Mouse (Mus musculus): ENCODE results near the gene Cbx1. TPM values are rescaled to one million over a fixed set of nuclear protein-coding genes. Genes with fewer than 3 reads are reported as not detected.
"Not testable (repeated sequence)": the region's sequence is repeated elsewhere in the genome, so short reads cannot be mapped to it uniquely, and the experiment has no call there.

Gene Cbx1
- total and polyA plus RNA-seq, 3 experiments: 132 to 368 (median 152) TPM

GRCm38 (mm10) chr11:96809562-96810235 is 20.8 kb downstream of the Cbx1 start:
- H3K36me3 ChIP-seq (ENCODE audit: control insufficient read depth in 1 of 2, insufficient read depth in 2 of 2, low read length in 2 of 2): peaks cover 12 to 35% of the 10 kb centered on the region in 2 experiments
- TF ChIP-seq POLR2AphosphoS2 (IDR thresholded peaks at IDR 0.05; ENCODE audit: low read length) (peak; percentile 42; the same call in 1 of the 2 replicates), RAD21 (IDR thresholded peaks at IDR 0.05; ENCODE audit: low read depth, low read length) (no peak)
- H3K9ac ChIP-seq (ENCODE audit: control insufficient read depth, low read depth, low read length, poor library complexity, severe bottlenecking): no peak overlapping the region
- peaks cover 3 to 4% of the 10 kb centered on the region in 2 experiments; a peak in 2 of 4 replicates for H3K4me1 ChIP-seq (ENCODE audit: control insufficient read depth in 1 of 2, insufficient read depth in 2 of 2, low read length in 2 of 2)
- H3K79me2 ChIP-seq (ENCODE audit: control insufficient read depth, insufficient read depth, low read length, poor library complexity): no peaks in the 10 kb centered on the region
- DNase-seq (ENCODE audit: low read depth, low spot score): no peak
- no peaks in the 10 kb centered on the region for H3K9me3 ChIP-seq (replicated peaks; ENCODE audit: insufficient read depth, low read length)
- no peak overlapping the region for H3K4me3 ChIP-seq (ENCODE audit: control insufficient read depth in 1 of 2, insufficient read depth in 1 of 2, low read depth in 2 of 2, low read length in 2 of 2)
- no peak overlapping the region for H3K27ac ChIP-seq (ENCODE audit: control insufficient read depth, low read depth, low read length)
- H3K27me3 ChIP-seq (ENCODE audit: control insufficient read depth in 1 of 2, insufficient read depth in 2 of 2, low read length in 2 of 2): no peaks in the 10 kb centered on the region

DNA sequence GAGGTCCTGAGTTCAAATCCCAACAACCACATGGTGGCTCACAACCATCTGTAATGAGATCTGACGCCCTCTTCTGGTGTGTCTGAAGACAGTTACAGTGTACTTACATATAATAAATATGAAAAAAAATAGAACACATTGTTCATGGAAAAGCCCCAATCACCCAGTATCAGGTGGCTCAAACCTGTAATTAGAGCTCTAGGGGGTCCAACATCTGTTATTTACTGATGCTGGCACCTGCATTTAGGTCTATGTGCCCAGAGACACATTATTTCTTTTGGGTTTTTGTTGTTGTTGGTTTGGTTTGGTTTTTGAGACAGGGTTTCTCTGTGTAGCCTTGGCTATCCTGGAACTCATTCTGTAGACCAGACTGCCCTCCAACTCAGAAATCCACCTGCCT is 22.3 kb downstream of the Cbx1 start:
- H3K27me3 ChIP-seq (ENCODE audit: control insufficient read depth in 1 of 2, insufficient read depth in 2 of 2, low read length in 2 of 2); DNase-seq (ENCODE audit: low read depth, low spot score); H3K9ac ChIP-seq (ENCODE audit: control insufficient read depth, low read depth, low read length, poor library complexity, severe bottlenecking); H3K4me1 ChIP-seq (ENCODE audit: control insufficient read depth in 1 of 2, insufficient read depth in 2 of 2, low read length in 2 of 2); H3K27ac ChIP-seq (ENCODE audit: control insufficient read depth, low read depth, low read length); H3K4me3 ChIP-seq (ENCODE audit: control insufficient read depth in 1 of 2, insufficient read depth in 1 of 2, low read depth in 2 of 2, low read length in 2 of 2); H3K9me3 ChIP-seq (replicated peaks; ENCODE audit: insufficient read depth, low read length); H3K79me2 ChIP-seq (ENCODE audit: control insufficient read depth, insufficient read depth, low read length, poor library complexity): not testable (repeated sequence)
- H3K36me3 ChIP-seq (ENCODE audit: control insufficient read depth in 1 of 2, insufficient read depth in 2 of 2, low read length in 2 of 2): peaks cover 0 to 28% of the 10 kb centered on the region in 2 experiments; a peak in 2 of 4 replicates
- TF ChIP-seq POLR2AphosphoS2 (IDR thresholded peaks at IDR 0.05; ENCODE audit: low read length): 0 out of 2 replicates have a peak, but pooled peaks have one; percentile 7

DNA sequence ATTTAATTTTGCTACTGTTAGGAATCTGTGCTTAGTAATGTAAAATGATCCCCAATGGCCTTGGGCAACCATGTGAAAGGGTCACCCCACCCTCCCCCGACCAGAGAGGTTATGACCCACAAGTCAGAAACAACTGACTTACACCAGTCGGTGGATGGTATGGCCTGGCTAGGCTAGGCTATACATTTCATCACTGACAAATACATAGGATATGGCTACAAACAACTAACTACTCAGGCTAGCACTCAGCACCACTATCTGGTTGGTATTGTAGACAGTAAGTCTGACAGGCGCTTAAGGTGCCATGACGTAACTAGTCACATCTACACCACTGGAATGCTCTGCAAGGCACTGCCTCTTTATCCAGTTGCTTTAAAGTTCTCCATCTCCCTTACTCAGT is 24.5 kb downstream of the Cbx1 start:
- TF ChIP-seq SMC3 (IDR thresholded peaks at IDR 0.05; ENCODE audit: low read depth, low read length) (no peak), POLR2AphosphoS2 (IDR thresholded peaks at IDR 0.05; ENCODE audit: low read length) (peak; percentile 15; the same call in 1 of the 2 replicates)
- H3K79me2 ChIP-seq (ENCODE audit: control insufficient read depth, insufficient read depth, low read length, poor library complexity): no peaks in the 10 kb centered on the region
- no peak overlapping the region for H3K9ac ChIP-seq (ENCODE audit: control insufficient read depth, low read depth, low read length, poor library complexity, severe bottlenecking)
- H3K27ac ChIP-seq (ENCODE audit: control insufficient read depth, low read depth, low read length): no peak overlapping the region
- H3K36me3 ChIP-seq (ENCODE audit: control insufficient read depth in 1 of 2, insufficient read depth in 2 of 2, low read length in 2 of 2): peaks cover 0 to 27% of the 10 kb centered on the region in 2 experiments; a peak in 2 of 4 replicates
- no peaks in the 10 kb centered on the region for H3K27me3 ChIP-seq (ENCODE audit: control insufficient read depth in 1 of 2, insufficient read depth in 2 of 2, low read length in 2 of 2)
- no peak for DNase-seq (ENCODE audit: low read depth, low spot score)
- H3K4me3 ChIP-seq (ENCODE audit: control insufficient read depth in 1 of 2, insufficient read depth in 1 of 2, low read depth in 2 of 2, low read length in 2 of 2): no peak overlapping the region
- no peaks in the 10 kb centered on the region for H3K9me3 ChIP-seq (replicated peaks; ENCODE audit: insufficient read depth, low read length)
- H3K4me1 ChIP-seq (ENCODE audit: control insufficient read depth in 1 of 2, insufficient read depth in 2 of 2, low read length in 2 of 2): no peaks in the 10 kb centered on the region

DNA sequence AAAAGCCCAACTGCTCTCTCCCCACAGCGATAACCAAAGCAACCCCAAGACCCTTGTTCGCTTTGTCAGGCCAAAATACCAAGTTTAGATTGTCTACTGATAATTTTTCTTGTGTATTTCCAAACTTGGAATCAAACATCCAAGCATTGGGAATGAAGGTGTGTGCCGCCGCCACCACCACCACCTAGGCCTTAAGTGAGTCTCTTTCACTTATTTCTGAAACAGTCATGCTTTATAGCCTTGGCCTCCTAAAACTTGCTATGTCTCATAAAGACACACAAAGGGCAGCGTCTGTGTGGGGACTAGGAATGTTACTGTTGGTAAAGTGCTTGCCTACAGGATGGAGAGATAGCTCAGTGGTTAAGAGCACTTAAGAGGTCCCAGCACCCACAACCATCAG is 25.0 kb downstream of the Cbx1 start:
- no peaks in the 10 kb centered on the region for H3K79me2 ChIP-seq (ENCODE audit: control insufficient read depth, insufficient read depth, low read length, poor library complexity)
- no peak for DNase-seq (ENCODE audit: low read depth, low spot score)
- TF ChIP-seq MYC (IDR thresholded peaks at IDR 0.05; ENCODE audit: low read depth, low read length) (no peak), POLR2AphosphoS2 (IDR thresholded peaks at IDR 0.05; ENCODE audit: low read length) (peak; percentile 55; the same call in 1 of the 2 replicates), BHLHE40 (IDR thresholded peaks at IDR 0.05; ENCODE audit: borderline replicate concordance, low read depth, low read length) (no peak), TAL1 (IDR thresholded peaks at IDR 0.05; ENCODE audit: low read length) (no peak), CHD2 (IDR thresholded peaks at IDR 0.05; ENCODE audit: low read length) (no peak), SMC3 (IDR thresholded peaks at IDR 0.05; ENCODE audit: low read depth, low read length) (no peak), EP300 (IDR thresholded peaks at IDR 0.05; ENCODE audit: low read depth in 1 of 2, low read length in 2 of 2) (no peak), MAX (IDR thresholded peaks at IDR 0.05; ENCODE audit: low read length) (no peak), ZMIZ1 (IDR thresholded peaks at IDR 0.05; ENCODE audit: low read depth, low read length) (no peak; the same call in 1 of the 2 replicates), NELFE (IDR thresholded peaks at IDR 0.05; ENCODE audit: low read depth, low read length) (no peak), MEF2A (IDR thresholded peaks at IDR 0.05; ENCODE audit: extremely low read depth, insufficient replicate concordance, low read depth, low read length, poor library complexity, severe bottlenecking) (no peak), POLR2A (IDR thresholded peaks at IDR 0.05; ENCODE audit: control insufficient read depth in 1 of 2, insufficient read depth in 1 of 2, low read depth in 1 of 2, low read length in 2 of 2, poor library complexity in 1 of 2) (0 out of 4 replicates have a peak, but pooled peaks of 1 of the 2 experiments have one; percentile 16)
- no peaks in the 10 kb centered on the region for H3K27me3 ChIP-seq (ENCODE audit: control insufficient read depth in 1 of 2, insufficient read depth in 2 of 2, low read length in 2 of 2)
- no peak overlapping the region for H3K4me3 ChIP-seq (ENCODE audit: control insufficient read depth in 1 of 2, insufficient read depth in 1 of 2, low read depth in 2 of 2, low read length in 2 of 2)
- no peaks in the 10 kb centered on the region for H3K4me1 ChIP-seq (ENCODE audit: control insufficient read depth in 1 of 2, insufficient read depth in 2 of 2, low read length in 2 of 2)
- no peak overlapping the region for H3K9ac ChIP-seq (ENCODE audit: control insufficient read depth, low read depth, low read length, poor library complexity, severe bottlenecking)
- no peak overlapping the region for H3K27ac ChIP-seq (ENCODE audit: control insufficient read depth, low read depth, low read length)
- no peaks in the 10 kb centered on the region for H3K9me3 ChIP-seq (replicated peaks; ENCODE audit: insufficient read depth, low read length)
- peaks cover 0 to 24% of the 10 kb centered on the region in 2 experiments; a peak in 2 of 4 replicates for H3K36me3 ChIP-seq (ENCODE audit: control insufficient read depth in 1 of 2, insufficient read depth in 2 of 2, low read length in 2 of 2)

Data from MEL (cell line).